Mouse (Mus musculus) MEL (cell line): ENCODE data around the gene Dppa2. TPM values are rescaled to one million over a fixed set of nuclear protein-coding genes. Genes with fewer than 3 reads are reported as not detected.

Source experiments
- DNase-seq: peaks from one replicate; pipeline ENCODE4 v3.0.0; 2011; ENCODE audit warnings: low read depth, low spot score
- H3K27ac ChIP-seq: 2 replicates; pipeline ENCODE4 v1.5.1; 2012; ENCODE audit warnings: low read depth, mild to moderate bottlenecking, control low read depth, low read length, moderate library complexity; ENCODE audit not compliant: control insufficient read depth
- H3K27me3 ChIP-seq, 2 experiments: fragments of 150-350 bp in 1 of 2; sonication (generic) in 1 of 2; 2 replicates each; pipeline ENCODE4 v1.6.1; 2012; ENCODE audit warnings: low read length in 2 of 2, mild to moderate bottlenecking in 2 of 2, improper control_type of control experiment in 1 of 2, moderate library complexity in 1 of 2; ENCODE audit not compliant: insufficient read depth in 2 of 2, control insufficient read depth in 1 of 2
- H3K36me3 ChIP-seq, 2 experiments: 2 replicates each; pipeline ENCODE4 v1.6.1; 2012 to 2014; ENCODE audit warnings: low read length in 2 of 2, improper control_type of control experiment in 1 of 2, inconsistent platforms in 1 of 2, mild to moderate bottlenecking in 1 of 2; ENCODE audit not compliant: insufficient read depth in 2 of 2, control insufficient read depth in 1 of 2
- H3K4me1 ChIP-seq, 2 experiments: fragments of 150-350 bp in 1 of 2; sonication (generic) in 1 of 2; 2 replicates each; pipeline ENCODE4 v1.6.1; 2012; ENCODE audit warnings: low read length in 2 of 2, improper control_type of control experiment in 1 of 2, mild to moderate bottlenecking in 1 of 2; ENCODE audit not compliant: insufficient read depth in 2 of 2, control insufficient read depth in 1 of 2
- H3K4me3 ChIP-seq, 2 experiments: fragments of 150-350 bp in 1 of 2; sonication (generic) in 1 of 2; 2 replicates each; pipeline ENCODE4 v1.5.1; 2012; ENCODE audit warnings: low read depth in 2 of 2, low read length in 2 of 2, mild to moderate bottlenecking in 2 of 2, moderate library complexity in 2 of 2, control low read depth in 1 of 2, improper control_type of control experiment in 1 of 2; ENCODE audit not compliant: control insufficient read depth in 1 of 2, insufficient read depth in 1 of 2
- H3K79me2 ChIP-seq: 2 replicates; pipeline ENCODE4 v1.6.1; 2012; ENCODE audit warnings: mild to moderate bottlenecking, low read length, moderate library complexity; ENCODE audit not compliant: control insufficient read depth, poor library complexity, insufficient read depth
- H3K9ac ChIP-seq: 2 replicates; pipeline ENCODE4 v1.6.1; 2012; ENCODE audit warnings: low read depth, mild to moderate bottlenecking, control low read depth, low read length, moderate library complexity; ENCODE audit not compliant: control insufficient read depth, poor library complexity, severe bottlenecking
- H3K9me3 ChIP-seq: fragments of 150-350 bp; sonication (generic); replicated peaks from 2 replicates; pipeline ENCODE4 v1.6.1; 2012; ENCODE audit warnings: mild to moderate bottlenecking, low read length, improper control_type of control experiment, moderate library complexity; ENCODE audit not compliant: insufficient read depth
- CTCF ChIP-seq, 3 experiments: IDR thresholded peaks in 2 of 3; conservative IDR thresholded peaks in 1 of 3; 2 replicates each; pipeline ENCODE4 v1.5.1; 2011 to 2012; ENCODE audit warnings: low read length in 3 of 3, low read depth in 2 of 3, mild to moderate bottlenecking in 2 of 3, improper control_type of control experiment in 1 of 3, inconsistent platforms in 1 of 3, mixed read lengths in 1 of 3, moderate library complexity in 1 of 3; ENCODE audit not compliant: control insufficient read depth in 1 of 3, insufficient read depth in 1 of 3, poor library complexity in 1 of 3, severe bottlenecking in 1 of 3
- E2F4 ChIP-seq: IDR thresholded peaks from 2 replicates; pipeline ENCODE4 v1.6.1; 2011; ENCODE audit warnings: low read depth, low read length, improper control_type of control experiment, borderline replicate concordance
- ELF1 ChIP-seq: IDR thresholded peaks from 2 replicates; pipeline ENCODE4 v1.6.1; 2014; ENCODE audit warnings: low read depth, mild to moderate bottlenecking, inconsistent platforms, low read length, improper control_type of control experiment, moderate library complexity
- GATA1 ChIP-seq: IDR thresholded peaks from 2 replicates; pipeline ENCODE4 v1.6.1; 2011; ENCODE audit warnings: low read depth, low read length, improper control_type of control experiment
- HCFC1 ChIP-seq: IDR thresholded peaks from 2 replicates; pipeline ENCODE4 v1.6.1; 2012; ENCODE audit warnings: low read depth, mild to moderate bottlenecking, inconsistent platforms, low read length, improper control_type of control experiment, moderate library complexity
- JUND ChIP-seq: IDR thresholded peaks from 2 replicates; pipeline ENCODE4 v1.6.1; 2011; ENCODE audit warnings: low read depth, mild to moderate bottlenecking, improper control_type of control experiment, low read length
- MAFK ChIP-seq: IDR thresholded peaks from 2 replicates; pipeline ENCODE4 v1.6.1; 2011; ENCODE audit warnings: low read depth, mild to moderate bottlenecking, low read length, improper control_type of control experiment, borderline replicate concordance
- MAX ChIP-seq: IDR thresholded peaks from 2 replicates; pipeline ENCODE4 v1.6.1; 2011; ENCODE audit warnings: low read length, improper control_type of control experiment
- MEF2A ChIP-seq: IDR thresholded peaks from 2 replicates; pipeline ENCODE4 v1.6.1; 2014; ENCODE audit warnings: low read depth, mild to moderate bottlenecking, inconsistent platforms, low read length, improper control_type of control experiment; ENCODE audit not compliant: poor library complexity, insufficient replicate concordance, severe bottlenecking; ENCODE audit errors: extremely low read depth
- MXI1 ChIP-seq: IDR thresholded peaks from 2 replicates; pipeline ENCODE4 v1.6.1; 2011; ENCODE audit warnings: mild to moderate bottlenecking, low read depth, low read length, improper control_type of control experiment
- MYC ChIP-seq: IDR thresholded peaks from 2 replicates; pipeline ENCODE4 v1.6.1; 2011; ENCODE audit warnings: low read depth, mild to moderate bottlenecking, low read length, improper control_type of control experiment, moderate library complexity
- NELFE ChIP-seq: IDR thresholded peaks from 2 replicates; pipeline ENCODE4 v1.6.1; 2011; ENCODE audit warnings: low read depth, low read length, improper control_type of control experiment
- NRF1 ChIP-seq: IDR thresholded peaks from 2 replicates; pipeline ENCODE4 v1.6.1; 2014; ENCODE audit warnings: low read depth, mild to moderate bottlenecking, inconsistent platforms, low read length, improper control_type of control experiment, moderate library complexity; ENCODE audit not compliant: poor library complexity, insufficient read depth, severe bottlenecking
- POLR2A ChIP-seq, 2 experiments: IDR thresholded peaks; 2 replicates each; pipeline ENCODE4 v1.6.1; 2011 to 2012; ENCODE audit warnings: low read length in 2 of 2, mild to moderate bottlenecking in 2 of 2, control low read depth in 1 of 2, improper control_type of control experiment in 1 of 2, low read depth in 1 of 2, moderate library complexity in 1 of 2; ENCODE audit not compliant: control insufficient read depth in 1 of 2, insufficient read depth in 1 of 2, poor library complexity in 1 of 2
- POLR2AphosphoS2 ChIP-seq: IDR thresholded peaks from 2 replicates; pipeline ENCODE4 v1.6.1; 2011; ENCODE audit warnings: low read length, improper control_type of control experiment
- POLR2AphosphoS5 ChIP-seq: IDR thresholded peaks from 2 replicates; pipeline ENCODE4 v1.6.1; 2012; ENCODE audit warnings: low read depth, borderline replicate concordance, mild to moderate bottlenecking, inconsistent platforms, low read length, moderate library complexity, mixed read lengths
- RAD21 ChIP-seq: IDR thresholded peaks from 2 replicates; pipeline ENCODE4 v1.6.1; 2011; ENCODE audit warnings: mild to moderate bottlenecking, low read depth, low read length, improper control_type of control experiment
- RCOR1 ChIP-seq: IDR thresholded peaks from 2 replicates; pipeline ENCODE4 v1.6.1; 2012; ENCODE audit warnings: low read depth, mild to moderate bottlenecking, inconsistent platforms, low read length, improper control_type of control experiment
- SIN3A ChIP-seq: IDR thresholded peaks from 2 replicates; pipeline ENCODE4 v1.6.1; 2012; ENCODE audit warnings: low read length, improper control_type of control experiment, inconsistent platforms
- SMC3 ChIP-seq: IDR thresholded peaks from 2 replicates; pipeline ENCODE4 v1.6.1; 2011; ENCODE audit warnings: low read depth, low read length, improper control_type of control experiment
- TAL1 ChIP-seq: IDR thresholded peaks from 2 replicates; pipeline ENCODE4 v1.6.1; 2012; ENCODE audit warnings: mild to moderate bottlenecking, inconsistent platforms, low read length, moderate library complexity, mixed read lengths
- TBP ChIP-seq: IDR thresholded peaks from 2 replicates; pipeline ENCODE4 v1.8.0; 2011; ENCODE audit warnings: low read depth, low read length, improper control_type of control experiment
- TCF12 ChIP-seq: IDR thresholded peaks from 2 replicates; pipeline ENCODE4 v1.6.1; 2014; ENCODE audit warnings: low read depth, mild to moderate bottlenecking, inconsistent platforms, low read length, improper control_type of control experiment, moderate library complexity
- USF1 ChIP-seq: IDR thresholded peaks from 2 replicates; pipeline ENCODE4 v1.6.1; 2014; ENCODE audit warnings: low read depth, mild to moderate bottlenecking, inconsistent platforms, low read length, improper control_type of control experiment, moderate library complexity
- ZKSCAN1 ChIP-seq: IDR thresholded peaks from 2 replicates; pipeline ENCODE4 v1.6.1; 2012; ENCODE audit warnings: low read depth, mild to moderate bottlenecking, inconsistent platforms, low read length, improper control_type of control experiment, moderate library complexity
- polyA plus RNA-seq, 2 experiments: library from polyadenylated mRNA; stranded (reverse) in 1 of 2; unstranded in 1 of 2; fragments of >175 nt in 1 of 2; fragments of >200 nt in 1 of 2; gene quantifications; 2 replicates each; pipeline versions ENCODE4 v1.2.1 to v1.2.4; 2012; ENCODE audit warnings: low replicate concordance in 2 of 2, low read depth in 1 of 2; ENCODE audit not compliant: insufficient read length in 2 of 2, insufficient read depth in 1 of 2, missing spikeins in 1 of 2
- total RNA-seq: library from RNA; depleted of rRNA; stranded (reverse); fragments of 300-350 nt; gene quantifications from 2 replicates; pipeline ENCODE4 v1.2.3, GENCODE M21; 2012; rRNA removed

Gene Dppa2
- total RNA-seq (not detected in 2 replicates), polyA plus RNA-seq (under 1 TPM in 1 of 2 experiments, not detected in 1; 0.18 TPM)

DNA sequence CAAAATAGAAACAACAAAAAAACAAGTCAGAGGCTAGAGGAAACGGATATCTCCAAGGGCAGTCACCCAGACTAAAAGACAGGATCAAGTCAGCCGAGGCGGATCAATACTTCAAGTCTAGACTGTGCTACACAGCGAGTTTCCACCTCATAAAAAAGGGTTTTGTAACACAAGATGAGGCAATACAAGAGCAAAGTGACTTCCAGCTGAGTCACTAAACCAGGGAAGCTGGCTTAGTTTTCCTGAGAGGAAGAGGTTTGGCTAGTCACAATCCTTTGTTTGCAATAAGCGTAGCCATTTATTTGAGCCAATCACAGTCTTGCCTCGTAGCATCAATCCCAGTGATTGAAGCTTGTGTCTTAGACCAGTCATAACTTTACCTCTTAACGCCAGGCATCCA lies at the start of gene Dppa2:
Gene Dppa2, plus strand, starts transcription at position 400 of the 400 bp plus-strand sequence.
- H3K27ac ChIP-seq, result no peak within 1 kb of the TSS
- H3K79me2 ChIP-seq, result no peaks in the 10 kb centered on the region
- H3K36me3 ChIP-seq, result no peaks in the 10 kb centered on the region
- H3K9ac ChIP-seq, result no peak within 1 kb of the TSS
- no peaks in the 10 kb centered on the region for H3K27me3 ChIP-seq
- no peak within 1 kb of the TSS for H3K4me3 ChIP-seq
- H3K9me3 ChIP-seq, result no peaks in the 10 kb centered on the region
- no peak for DNase-seq
- no peak for TF ChIP-seq SMC3
- no peak for TF ChIP-seq TBP
- no peak for TF ChIP-seq MAFK
- TF ChIP-seq CTCF (IDR thresholded peaks at IDR 0.05 in 2 of 3, conservative IDR thresholded peaks at IDR 0.05 in 1 of 3; ENCODE audit: control insufficient read depth in 1 of 3, insufficient read depth in 1 of 3, low read depth in 2 of 3, low read length in 3 of 3, poor library complexity in 1 of 3, severe bottlenecking in 1 of 3), result no peak
- TF ChIP-seq GATA1, result no peak
- no peak for TF ChIP-seq RCOR1
- TF ChIP-seq NRF1, result no peak
- no peak for TF ChIP-seq NELFE
- no peak for TF ChIP-seq SIN3A
- TF ChIP-seq POLR2A (IDR thresholded peaks at IDR 0.05; ENCODE audit: control insufficient read depth in 1 of 2, insufficient read depth in 1 of 2, low read depth in 1 of 2, low read length in 2 of 2, poor library complexity in 1 of 2), result no peak
- TF ChIP-seq MAX, result no peak
- no peak for TF ChIP-seq POLR2AphosphoS2
- no peak for TF ChIP-seq MXI1
- no peak for TF ChIP-seq ELF1
- TF ChIP-seq JUND, result no peak
- TF ChIP-seq MYC, result no peak
- no peak for TF ChIP-seq HCFC1
- H3K4me1 ChIP-seq, result no peaks in the 10 kb centered on the region

- Histone ChIP-seq H3K79me2 (no peaks in the 10 kb centered on the region), H3K27ac (no peak overlapping the region), H3K4me1 (no peaks in the 10 kb centered on the region), H3K9ac (no peak overlapping the region), H3K36me3 (no peaks in the 10 kb centered on the region), H3K4me3 (no peak overlapping the region), H3K9me3 (no peaks in the 10 kb centered on the region), H3K27me3 (no peaks in the 10 kb centered on the region)
- TF ChIP-seq POLR2AphosphoS5, result no peak
- no peak for TF ChIP-seq GATA1
- TF ChIP-seq TCF12, result no peak
- TF ChIP-seq ZKSCAN1, result no peak
- TF ChIP-seq CTCF (IDR thresholded peaks at IDR 0.05 in 2 of 3, conservative IDR thresholded peaks at IDR 0.05 in 1 of 3; ENCODE audit: control insufficient read depth in 1 of 3, insufficient read depth in 1 of 3, low read depth in 2 of 3, low read length in 3 of 3, poor library complexity in 1 of 3, severe bottlenecking in 1 of 3), result no peak
- TF ChIP-seq RCOR1, result no peak
- TF ChIP-seq HCFC1, result no peak
- no peak for TF ChIP-seq TAL1
- no peak for TF ChIP-seq E2F4
- no peak for TF ChIP-seq MEF2A
- no peak for TF ChIP-seq RAD21
- no peak for TF ChIP-seq USF1
- no peak for TF ChIP-seq SIN3A
- DNase-seq, result no peak
Measured at GRCm38 (mm10) chr16:48254584-48254983, 49.1 kb upstream of the Dppa2 start.
